Mouse (Mus musculus): ENCODE results near the gene LTO1. TPM values are rescaled to one million over a fixed set of nuclear protein-coding genes. Genes with fewer than 3 reads are reported as not detected.

Gene LTO1
- polyA plus RNA-seq (2014; fragmentation: Illumina TruSeq; extraction: RNeasy Lipid Tissue Mini Kit (QIAGEN cat#74804); ENCODE audit: low read depth, low replicate concordance): 7.0 TPM

DNA sequence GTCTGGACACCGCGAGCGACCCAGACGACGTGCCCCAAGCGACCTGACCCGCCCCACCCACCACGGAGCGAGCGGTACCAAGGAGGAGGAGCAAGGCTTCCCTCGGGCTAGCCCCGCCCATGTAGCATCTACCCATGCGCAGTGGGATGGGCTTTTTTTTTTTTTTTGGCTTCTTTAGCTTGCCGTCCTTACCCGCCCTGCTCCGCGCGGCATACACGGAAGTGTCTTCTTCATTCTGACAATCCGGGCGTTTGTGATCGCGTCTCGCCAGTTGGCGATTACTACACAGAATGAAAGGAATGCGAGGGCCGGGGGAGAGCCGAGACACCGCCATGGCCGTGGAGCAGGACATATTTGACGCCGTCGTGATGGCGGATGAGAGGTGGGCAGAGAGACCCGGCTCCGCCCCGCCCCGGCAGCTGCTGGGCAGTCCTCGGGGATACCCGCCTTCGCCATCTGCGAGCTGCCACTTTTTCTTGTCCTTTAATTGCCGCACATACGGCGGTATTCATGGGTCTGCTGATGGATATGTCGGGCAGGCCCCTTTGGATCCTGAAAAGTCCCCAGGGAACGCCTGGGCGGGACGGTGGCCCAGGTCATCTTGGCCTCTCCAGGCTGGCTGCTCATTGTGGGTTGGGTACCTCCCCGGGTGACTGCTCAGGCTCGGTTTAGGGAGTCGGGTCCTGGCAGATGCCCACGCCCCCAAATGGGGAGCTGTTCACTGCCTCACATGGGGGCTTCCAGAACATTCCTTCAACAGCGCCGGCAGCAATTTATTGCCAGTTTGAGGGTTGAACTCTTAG is at the start of gene LTO1:
LTO1 (plus strand) TSS at position 153 of the 803 bp plus-strand sequence.

DNA sequence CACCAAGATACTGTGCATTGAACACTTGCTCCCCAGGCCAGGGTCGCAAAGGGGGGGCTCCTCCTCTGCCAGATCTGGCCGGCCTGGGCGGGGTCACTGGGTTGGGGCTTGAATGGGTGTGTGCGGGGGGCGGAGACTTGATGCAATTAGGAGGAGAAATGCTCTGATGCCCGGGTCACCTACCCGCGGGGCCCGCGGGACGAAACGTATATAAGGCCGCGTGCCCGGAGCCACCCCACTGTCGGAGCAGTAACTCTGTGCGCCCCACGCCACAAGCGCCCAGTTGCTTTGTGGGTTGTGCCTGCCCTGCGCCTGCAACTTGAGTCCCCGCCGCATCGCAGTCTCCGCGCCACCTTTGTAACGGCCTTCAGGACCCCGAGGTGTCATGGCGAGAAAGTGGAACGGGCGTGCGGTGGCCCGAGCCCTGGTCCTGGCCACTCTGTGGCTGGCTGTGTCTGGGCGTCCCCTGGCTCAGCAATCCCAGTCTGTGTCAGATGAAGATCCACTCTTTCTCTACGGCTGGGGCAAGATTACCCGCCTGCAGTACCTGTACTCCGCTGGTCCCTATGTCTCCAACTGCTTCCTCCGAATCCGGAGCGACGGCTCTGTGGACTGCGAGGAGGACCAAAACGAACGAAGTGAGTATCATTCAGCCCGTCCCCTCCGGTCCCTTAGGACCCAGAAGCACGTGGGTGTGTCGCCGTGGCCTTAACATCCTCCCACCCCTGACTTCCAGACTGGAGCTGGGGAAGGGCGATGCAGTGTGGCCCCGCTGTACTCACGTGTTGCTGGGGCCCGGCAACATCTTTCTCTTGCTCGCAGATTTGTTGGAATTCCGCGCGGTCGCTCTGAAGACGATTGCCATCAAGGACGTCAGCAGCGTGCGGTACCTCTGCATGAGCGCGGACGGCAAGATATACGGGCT is 18.3 kb upstream of the LTO1 start, which contains the start of gene Fgf15:
Fgf15 (plus strand) TSS at position 238 of the 925 bp plus-strand sequence.

DNA sequence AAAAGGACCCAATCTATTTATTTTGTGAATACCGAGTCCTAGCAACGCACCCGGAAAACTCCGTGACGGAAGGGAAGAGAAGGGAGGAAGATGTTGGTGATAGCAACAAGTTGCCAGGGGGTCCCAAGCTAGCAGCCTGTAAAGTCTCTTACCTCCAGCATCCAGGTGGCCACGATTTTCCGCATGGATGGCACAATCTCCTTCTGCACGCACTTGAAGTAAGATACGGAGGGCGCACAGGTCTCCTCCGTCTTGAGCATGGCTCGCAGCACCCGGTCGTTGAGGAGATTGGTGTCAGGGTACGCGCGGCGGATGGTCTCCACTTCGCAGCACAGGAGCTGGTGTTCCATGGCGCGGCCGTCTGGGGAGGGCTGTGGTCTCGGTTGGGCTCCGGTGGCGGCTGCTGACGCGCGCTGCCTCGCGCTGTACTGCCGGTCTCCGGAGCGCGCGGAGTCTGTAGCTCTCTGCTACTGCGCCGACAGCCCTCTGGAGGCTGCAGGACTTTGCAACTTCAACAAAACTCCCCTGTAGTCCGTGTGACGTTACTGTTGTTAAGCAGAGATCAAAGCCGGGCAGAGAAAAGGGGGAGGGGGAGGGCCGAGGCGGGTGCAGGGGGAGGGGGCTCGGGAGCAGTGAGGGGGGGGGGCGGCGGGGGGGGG is 24.6 kb downstream of the LTO1 start, which contains the start of gene Ccnd1:
Ccnd1 (minus strand) TSS at position 582 of the 659 bp plus-strand sequence.

Other genes starting within 250 kb of the LTO1 start
- 68.4 TPM for gene Ano1, start 163.1 kb upstream of the LTO1 start, polyA plus RNA-seq (2014; fragmentation: Illumina TruSeq; extraction: RNeasy Lipid Tissue Mini Kit (QIAGEN cat#74804); ENCODE audit: low read depth, low replicate concordance)
- not detected for gene Fgf3, start 77.0 kb upstream of the LTO1 start, polyA plus RNA-seq (2014; fragmentation: Illumina TruSeq; extraction: RNeasy Lipid Tissue Mini Kit (QIAGEN cat#74804); ENCODE audit: low read depth, low replicate concordance)
- 0.28 TPM for gene Fgf4, start 67.7 kb upstream of the LTO1 start, polyA plus RNA-seq (2014; fragmentation: Illumina TruSeq; extraction: RNeasy Lipid Tissue Mini Kit (QIAGEN cat#74804); ENCODE audit: low read depth, low replicate concordance)
- gene Fgf15, start 18.6 kb upstream of the LTO1 start, polyA plus RNA-seq (2014; fragmentation: Illumina TruSeq; extraction: RNeasy Lipid Tissue Mini Kit (QIAGEN cat#74804); ENCODE audit: low read depth, low replicate concordance): not detected
- 42.6 TPM for gene Ccnd1, start 24.8 kb downstream of the LTO1 start, polyA plus RNA-seq (2014; fragmentation: Illumina TruSeq; extraction: RNeasy Lipid Tissue Mini Kit (QIAGEN cat#74804); ENCODE audit: low read depth, low replicate concordance)